In genomic region chr4:40241928-40242327, GRCm38 (mm10) we compare ENCODE assay signal across 21 mouse cellular contexts. TPM values are rescaled to one million over a fixed set of nuclear protein-coding genes. Genes with fewer than 3 reads are reported as not detected.
DNase-seq lines count a peak whose midpoint lies in the region; ATAC-seq and TF ChIP-seq lines count a peak whose summit lies in the region.
"Had no signal": no experiment of that assay in that cellular context is flagged by ENCODE, and none has a peak within 500 bp of the region (broad histone marks: within the 10 kb centered on the region; RNA-seq: fewer than 3 reads in every experiment).

No protein-coding gene starts in this region.

- intact Hi-C loops in heart, postnatal 10 days (cut with DNase I): no loop called here

- no peak overlapping the region for H3K9ac ChIP-seq in midbrain, embryonic 11.5 days (ENCODE audit: low read length)
- no peak overlapping the region for H3K9ac ChIP-seq in midbrain, postnatal 0 days (replicated peaks; ENCODE audit: low read length, poor library complexity, severe bottlenecking)
- H3K9ac ChIP-seq: embryonic facial prominence, embryonic 12.5 days; forebrain, embryonic 15.5 days; heart, embryonic 15.5 days; hindbrain, embryonic 14.5 days had no signal

- no peak overlapping the region for H3K27ac ChIP-seq in midbrain, embryonic 11.5 days (ENCODE audit: low read depth, low read length)
- H3K27ac ChIP-seq in midbrain, postnatal 0 days (ENCODE audit: low read depth, low read length): no peak overlapping the region
- H3K27ac ChIP-seq: embryonic facial prominence, embryonic 12.5 days; forebrain, embryonic 15.5 days; heart, adult 2 months; heart, embryonic 15.5 days; hindbrain, embryonic 10.5 days; hindbrain, embryonic 14.5 days had no signal

- ATAC-seq in midbrain, embryonic 11.5 days (ENCODE audit: low FRiP score): no peak
- no peak for ATAC-seq in midbrain, postnatal 0 days (ENCODE audit: low FRiP score)
- ATAC-seq: activated CD4-positive, CD25-positive, alpha-beta regulatory T cell, adult 4 months; forebrain, embryonic 15.5 days had no signal

- no peaks in the 10 kb centered on the region for H3K9me3 ChIP-seq in midbrain, embryonic 11.5 days (ENCODE audit: control insufficient read depth, low read length)
- no peaks in the 10 kb centered on the region for H3K9me3 ChIP-seq in midbrain, postnatal 0 days (ENCODE audit: low read length)
- H3K9me3 ChIP-seq: embryonic facial prominence, embryonic 12.5 days; forebrain, embryonic 15.5 days; heart, embryonic 15.5 days; hindbrain, embryonic 10.5 days had no signal

- H3K4me2 ChIP-seq in midbrain, embryonic 11.5 days: no peak overlapping the region
- H3K4me2 ChIP-seq in midbrain, postnatal 0 days (ENCODE audit: low read depth, low read length, poor library complexity, severe bottlenecking): no peak overlapping the region
- H3K4me2 ChIP-seq: embryonic facial prominence, embryonic 12.5 days; forebrain, embryonic 15.5 days; heart, embryonic 11.5 days; heart, embryonic 15.5 days; hindbrain, embryonic 14.5 days had no signal

- WGBS in midbrain, embryonic 11.5 days: 57% methylated on average over 6 of the region's 6 CpGs
- 58% methylated on average over 6 of the region's 6 CpGs for WGBS in midbrain, postnatal 0 days

- H3K36me3 ChIP-seq in midbrain, embryonic 11.5 days (ENCODE audit: control insufficient read depth, insufficient read depth, low read length): no peaks in the 10 kb centered on the region
- no peaks in the 10 kb centered on the region for H3K36me3 ChIP-seq in midbrain, postnatal 0 days (ENCODE audit: insufficient read depth, low read length)
- peaks cover under 1% of the 10 kb centered on the region; the same call in 1 of the 2 replicates for H3K36me3 ChIP-seq in splenic B cell, adult 2 months (ENCODE audit: control insufficient read depth, insufficient read depth, low read length, poor library complexity, severe bottlenecking)
- H3K36me3 ChIP-seq: embryonic facial prominence, embryonic 12.5 days; forebrain, embryonic 15.5 days; heart, embryonic 15.5 days; hindbrain, embryonic 10.5 days had no signal

- TF ChIP-seq CTCF in midbrain, postnatal 0 days (IDR thresholded peaks at IDR 0.05): no peak

- peaks cover 5% of the 10 kb centered on the region; the same call in 1 of the 2 replicates for H3K4me1 ChIP-seq in midbrain, embryonic 11.5 days (ENCODE audit: control insufficient read depth, insufficient read depth, low read length)
- H3K4me1 ChIP-seq in midbrain, postnatal 0 days (ENCODE audit: insufficient read depth, low read length): no peaks in the 10 kb centered on the region
- H3K4me1 ChIP-seq: embryonic facial prominence, embryonic 12.5 days had no signal

- no peak overlapping the region for H3K4me3 ChIP-seq in midbrain, embryonic 11.5 days (ENCODE audit: low read depth, low read length)
- H3K4me3 ChIP-seq in midbrain, postnatal 0 days (ENCODE audit: low read depth, low read length): no peak overlapping the region
- H3K4me3 ChIP-seq: embryonic facial prominence, embryonic 12.5 days; forebrain, embryonic 15.5 days; heart, adult 2 months; heart, embryonic 15.5 days; hindbrain, embryonic 10.5 days had no signal

- peak; percentile 29 for DNase-seq in heart, adult 11 months
- DNase-seq in heart, postnatal 10 days: no peak
- DNase-seq in midbrain, embryonic 11.5 days (ENCODE audit: low spot score, missing footprints): peak; percentile 81
- DNase-seq in midbrain, postnatal 0 days (ENCODE audit: low spot score): no peak
- DNase-seq in R1 (ENCODE audit: low read depth, low spot score): peak; percentile 63
- DNase-seq in splenic B cell, adult 2 months (ENCODE audit: low read depth, low spot score): peak; percentile 46
- DNase-seq in right cerebral cortex, adult 2 months (ENCODE audit: low spot score in 2 of 2): no peak
- no peak for DNase-seq in right cerebral cortex, adult 18-20 months
- DNase-seq: adrenal gland, postnatal 25 days; cerebellum, adult 2 months; cerebellum, postnatal 10 days; embryo, embryonic 11 days; gastrocnemius, postnatal 10 days; heart, adult 2 months had no signal

- no peaks in the 10 kb centered on the region for H3K27me3 ChIP-seq in midbrain, embryonic 11.5 days (ENCODE audit: control insufficient read depth, insufficient read depth, low read length)
- H3K27me3 ChIP-seq in midbrain, postnatal 0 days (ENCODE audit: insufficient read depth, low read length): no peaks in the 10 kb centered on the region
- no peaks in the 10 kb centered on the region for H3K27me3 ChIP-seq in splenic B cell, adult 2 months (ENCODE audit: control insufficient read depth, insufficient read depth, low read length, poor library complexity, severe bottlenecking)
- H3K27me3 ChIP-seq: embryonic facial prominence, embryonic 12.5 days; forebrain, embryonic 15.5 days; heart, embryonic 15.5 days had no signal

RNA-seq across cellular contexts. Expression of gene Ddx58, which starts 2.3 kb away (rescaled TPM):
- 10 to 100 TPM in 1 of 2 experiments, 1 to 10 TPM in 1; 7.7 to 10.2 TPM for total RNA-seq in heart, postnatal 10 days (2021)
- 2.1 and 3.0 TPM in 2 replicates for polyA plus RNA-seq in midbrain, embryonic 11.5 days (2014; fragmentation: Nextera tagmentation; extraction: Ambion mirVana)
- total RNA-seq in midbrain, postnatal 0 days (2014; rRNA removed): 5.0 and 6.4 TPM in 2 replicates
- polyA plus RNA-seq in midbrain, postnatal 0 days (2015; fragmentation: Nextera tagmentation; extraction: Ambion mirVana): 3.0 and 3.3 TPM in 2 replicates

RNA-seq across cellular contexts. Expression of gene Smim27, which starts 27.5 kb away (rescaled TPM):
- 10 to 100 TPM; 34.2 to 34.7 TPM for total RNA-seq in heart, postnatal 10 days (2021)
- polyA plus RNA-seq in midbrain, embryonic 11.5 days (2014; fragmentation: Nextera tagmentation; extraction: Ambion mirVana): 28.8 and 38.0 TPM in 2 replicates
- total RNA-seq in midbrain, postnatal 0 days (2014; rRNA removed): 0.71 and 3.0 TPM in 2 replicates
- polyA plus RNA-seq in midbrain, postnatal 0 days (2015; fragmentation: Nextera tagmentation; extraction: Ambion mirVana): 13.9 and 18.8 TPM in 2 replicates

RNA-seq across cellular contexts. Expression of gene Topors, which starts 27.7 kb away (rescaled TPM):
- 10 to 100 TPM; 15.7 to 18.1 TPM for total RNA-seq in heart, postnatal 10 days (2021)
- 48.9 and 52.3 TPM in 2 replicates for polyA plus RNA-seq in midbrain, embryonic 11.5 days (2014; fragmentation: Nextera tagmentation; extraction: Ambion mirVana)
- 24.4 and 25.3 TPM in 2 replicates for total RNA-seq in midbrain, postnatal 0 days (2014; rRNA removed)
- 25.9 and 29.9 TPM in 2 replicates for polyA plus RNA-seq in midbrain, postnatal 0 days (2015; fragmentation: Nextera tagmentation; extraction: Ambion mirVana)

RNA-seq across cellular contexts. Expression of gene Ndufb6, which starts 37.3 kb away (rescaled TPM):
- total RNA-seq in heart, postnatal 10 days (2021): 100 to 1,000 TPM; 450 to 461 TPM
- polyA plus RNA-seq in midbrain, embryonic 11.5 days (2014; fragmentation: Nextera tagmentation; extraction: Ambion mirVana): 280 and 289 TPM in 2 replicates
- 129 and 174 TPM in 2 replicates for total RNA-seq in midbrain, postnatal 0 days (2014; rRNA removed)
- polyA plus RNA-seq in midbrain, postnatal 0 days (2015; fragmentation: Nextera tagmentation; extraction: Ambion mirVana): 399 and 439 TPM in 2 replicates

Comparison
In these comparisons a context has a peak if more than half of its experiments do, and no peak if none do; other contexts are left out.
1. DNase-seq: peak in heart, adult 11 months (single experiment), midbrain, embryonic 11.5 days (single experiment), R1 (single experiment) and splenic B cell, adult 2 months (single experiment); none in heart, postnatal 10 days (0 of 2), midbrain, postnatal 0 days (single experiment), right cerebral cortex, adult 2 months (0 of 2) and right cerebral cortex, adult 18-20 months (single experiment).